Mouse (Mus musculus): ENCODE results near the gene Bud23.

DNA sequence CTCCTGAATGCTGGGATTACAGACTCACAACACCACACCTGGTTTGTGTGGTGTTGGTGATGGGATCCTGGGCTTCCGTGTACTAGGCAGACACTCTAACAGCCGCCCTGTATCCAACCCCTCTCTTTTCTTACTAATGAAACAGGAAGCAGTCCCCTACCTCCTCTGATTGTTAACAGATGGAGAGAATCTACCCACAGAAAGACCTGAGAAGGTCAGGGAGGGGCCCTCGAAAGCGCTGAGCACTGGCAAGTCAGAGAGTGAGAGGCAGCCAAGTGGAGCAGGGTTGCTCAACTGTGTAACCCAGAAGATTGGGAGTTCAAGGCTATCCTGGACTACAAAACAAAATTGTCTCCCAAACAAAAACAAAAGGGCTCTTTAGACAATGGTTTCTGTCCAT, 22.1 kb upstream of the Bud23 start:
- TF ChIP-seq CTCF (IDR thresholded peaks at IDR 0.05; ENCODE audit: low read depth) (no peak), EP300 (IDR thresholded peaks at IDR 0.05; ENCODE audit: low read depth) (no peak)
